Mouse (Mus musculus): ENCODE measurements around the gene Phactr4. TPM values are rescaled to one million over a fixed set of nuclear protein-coding genes. Genes with fewer than 3 reads are reported as not detected.

The Phactr4 gene
- total and polyA plus RNA-seq, 3 experiments: 7.2 to 79.5 (median 28.7) TPM

GRCm38 (mm10) chr4:132406393-132407189 is 15.7 kb downstream of the Phactr4 start:
- H3K4me1 ChIP-seq (ENCODE audit: control insufficient read depth in 1 of 2, insufficient read depth in 2 of 2, low read length in 2 of 2): peaks cover 2 to 6% of the 10 kb centered on the region in 2 experiments
- TF ChIP-seq SIN3A (IDR thresholded peaks at IDR 0.05; ENCODE audit: low read length): no peak
- TF ChIP-seq E2F4 (IDR thresholded peaks at IDR 0.05; ENCODE audit: borderline replicate concordance, low read depth, low read length): no peak
- no peak for TF ChIP-seq TAL1 (IDR thresholded peaks at IDR 0.05; ENCODE audit: low read length)
- TF ChIP-seq KAT2A (conservative IDR thresholded peaks at IDR 0.05; ENCODE audit: low read depth, low read length): no peak
- TF ChIP-seq ETS1 (IDR thresholded peaks at IDR 0.05; ENCODE audit: low read depth, low read length): no peak
- no peak for TF ChIP-seq CTCF (IDR thresholded peaks at IDR 0.05 in 2 of 3, conservative IDR thresholded peaks at IDR 0.05 in 1 of 3; ENCODE audit: control insufficient read depth in 1 of 3, insufficient read depth in 1 of 3, low read depth in 2 of 3, low read length in 3 of 3, poor library complexity in 1 of 3, severe bottlenecking in 1 of 3)

GRCm38 (mm10) chr4:132404588-132404987 is 17.7 kb downstream of the Phactr4 start:
- no peak overlapping the region for H3K4me3 ChIP-seq (ENCODE audit: control insufficient read depth in 1 of 2, insufficient read depth in 1 of 2, low read depth in 2 of 2, low read length in 2 of 2)
- no peaks in the 10 kb centered on the region for H3K9me3 ChIP-seq (replicated peaks; ENCODE audit: insufficient read depth, low read length)
- H3K36me3 ChIP-seq (ENCODE audit: control insufficient read depth in 1 of 2, insufficient read depth in 2 of 2, low read length in 2 of 2): peaks cover 0 to 7% of the 10 kb centered on the region in 2 experiments; a peak in 3 of 4 replicates
- peaks cover 0 to 3% of the 10 kb centered on the region in 2 experiments; a peak in 1 of 4 replicates for H3K4me1 ChIP-seq (ENCODE audit: control insufficient read depth in 1 of 2, insufficient read depth in 2 of 2, low read length in 2 of 2)
- no peak overlapping the region for H3K27ac ChIP-seq (ENCODE audit: control insufficient read depth, low read depth, low read length)
- 0 out of 2 replicates have a peak, but pooled peaks cover 1% of the 10 kb centered on the region for H3K79me2 ChIP-seq (ENCODE audit: control insufficient read depth, insufficient read depth, low read length, poor library complexity)
- no peak for DNase-seq (ENCODE audit: low read depth, low spot score)
- TF ChIP-seq MYB (IDR thresholded peaks at IDR 0.05; ENCODE audit: low read depth, low read length) (no peak), ELF1 (IDR thresholded peaks at IDR 0.05; ENCODE audit: low read depth, low read length) (no peak), MAZ (IDR thresholded peaks at IDR 0.05; ENCODE audit: low read depth, low read length) (no peak), TAL1 (IDR thresholded peaks at IDR 0.05; ENCODE audit: low read length) (no peak), USF2 (IDR thresholded peaks at IDR 0.05; ENCODE audit: borderline replicate concordance in 1 of 2, insufficient read depth in 1 of 2, low read depth in 1 of 2, low read length in 2 of 2) (no peak), CTCF (IDR thresholded peaks at IDR 0.05 in 2 of 3, conservative IDR thresholded peaks at IDR 0.05 in 1 of 3; ENCODE audit: control insufficient read depth in 1 of 3, insufficient read depth in 1 of 3, low read depth in 2 of 3, low read length in 3 of 3, poor library complexity in 1 of 3, severe bottlenecking in 1 of 3) (no peak), ZMIZ1 (IDR thresholded peaks at IDR 0.05; ENCODE audit: low read depth, low read length) (no peak), HCFC1 (IDR thresholded peaks at IDR 0.05; ENCODE audit: low read depth, low read length) (no peak), UBTF (IDR thresholded peaks at IDR 0.05; ENCODE audit: borderline replicate concordance, insufficient read depth, low read depth, low read length) (no peak), TBP (IDR thresholded peaks at IDR 0.05; ENCODE audit: low read depth, low read length) (no peak), KAT2A (conservative IDR thresholded peaks at IDR 0.05; ENCODE audit: low read depth, low read length) (no peak), RAD21 (IDR thresholded peaks at IDR 0.05; ENCODE audit: low read depth, low read length) (no peak)
- no peak overlapping the region for H3K9ac ChIP-seq (ENCODE audit: control insufficient read depth, low read depth, low read length, poor library complexity, severe bottlenecking)
- H3K27me3 ChIP-seq (ENCODE audit: control insufficient read depth in 1 of 2, insufficient read depth in 2 of 2, low read length in 2 of 2): no peaks in the 10 kb centered on the region

More at GRCm38 (mm10) chr4:132406393-132407189, 15.7 kb downstream of the Phactr4 start:
- Histone ChIP-seq H3K27me3 (ENCODE audit: control insufficient read depth in 1 of 2, insufficient read depth in 2 of 2, low read length in 2 of 2) (no peaks in the 10 kb centered on the region), H3K27ac (ENCODE audit: control insufficient read depth, low read depth, low read length) (no peak overlapping the region), H3K79me2 (ENCODE audit: control insufficient read depth, insufficient read depth, low read length, poor library complexity) (0 out of 2 replicates have a peak, but pooled peaks cover 3% of the 10 kb centered on the region), H3K36me3 (ENCODE audit: control insufficient read depth in 1 of 2, insufficient read depth in 2 of 2, low read length in 2 of 2) (peaks cover 0 to 11% of the 10 kb centered on the region in 2 experiments; a peak in 3 of 4 replicates), H3K9me3 (replicated peaks; ENCODE audit: insufficient read depth, low read length) (no peaks in the 10 kb centered on the region), H3K9ac (ENCODE audit: control insufficient read depth, low read depth, low read length, poor library complexity, severe bottlenecking) (no peak overlapping the region), H3K4me3 (ENCODE audit: control insufficient read depth in 1 of 2, insufficient read depth in 1 of 2, low read depth in 2 of 2, low read length in 2 of 2) (no peak overlapping the region)
- DNase-seq (ENCODE audit: low read depth, low spot score): no peak
